Mouse (Mus musculus): ENCODE results near the gene Sypl2.
"Not testable (repeated sequence)": the region's sequence is repeated elsewhere in the genome, so short reads cannot be mapped to it uniquely, and the experiment has no call there.

Gene Sypl2

GRCm38 (mm10) chr3:108226558-108227350 lies at the start of gene Sypl2:
Gene Sypl2 (minus strand): TSS chr3:108226648.
- peak in 1 of 2 experiments; percentile 33 for DNase-seq (ENCODE audit: low read depth in 2 of 2, low spot score in 2 of 2)

- no peak for DNase-seq (ENCODE audit: low read depth in 2 of 2, low spot score in 2 of 2)
Observed at GRCm38 (mm10) chr3:108259319-108259718, 32.9 kb upstream of the Sypl2 start.

GRCm38 (mm10) chr3:108257831-108258500 lies 31.5 kb upstream of the Sypl2 start:
- DNase-seq (ENCODE audit: low read depth in 2 of 2, low spot score in 2 of 2): no peak

DNA sequence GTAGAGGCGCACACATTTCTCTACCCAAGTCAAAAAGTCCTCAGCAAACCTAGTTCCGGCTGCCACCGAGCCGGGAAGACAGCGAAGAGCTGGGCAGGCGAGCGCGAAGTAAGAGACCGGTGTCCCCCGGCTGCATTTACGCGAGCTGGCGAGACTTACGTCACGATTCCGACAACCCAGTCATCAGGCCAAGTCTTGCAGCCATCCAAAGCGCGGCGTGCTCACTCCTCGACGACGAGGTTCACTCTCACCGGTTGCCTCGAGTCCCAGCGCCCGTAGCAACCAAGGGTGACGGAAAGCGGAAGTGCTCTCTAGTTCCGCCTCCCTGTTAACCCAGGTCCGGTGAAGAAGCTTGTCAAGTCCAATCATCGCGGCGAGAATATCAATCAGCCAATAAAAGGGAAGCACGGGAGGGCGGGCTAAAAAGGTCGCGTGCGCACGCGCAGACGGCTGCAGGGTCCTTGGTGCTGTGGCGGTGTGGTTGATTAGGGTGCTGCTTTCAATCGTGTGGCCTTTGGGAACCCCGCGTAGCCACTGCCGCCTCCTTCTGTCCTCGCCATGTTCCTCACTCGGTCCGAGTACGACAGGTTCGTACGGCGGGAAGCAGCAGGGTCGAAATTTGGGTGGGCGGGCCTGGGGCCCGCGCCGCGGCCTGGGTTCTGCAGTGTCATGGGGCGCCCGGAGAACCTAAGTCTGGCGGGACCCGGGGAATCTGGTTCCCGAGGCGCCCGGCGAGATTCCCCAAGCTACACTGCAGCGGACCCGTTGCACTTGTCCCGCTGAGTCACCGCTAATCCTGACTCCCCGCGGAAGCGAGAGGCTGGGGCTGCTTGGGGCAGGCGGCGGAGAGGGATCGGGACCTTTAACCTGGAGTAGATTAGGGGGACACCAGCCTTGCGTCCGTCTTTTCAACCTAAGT lies 30.5 kb upstream of the Sypl2 start, which contains the start of gene Psma5:
Gene Psma5 (plus strand): TSS at position 208 of the 919 bp plus-strand sequence.
- DNase-seq (ENCODE audit: low read depth in 2 of 2, low spot score in 2 of 2): peak; percentile 93 to 94

- DNase-seq (ENCODE audit: low read depth in 2 of 2, low spot score in 2 of 2): no peak
Observed at GRCm38 (mm10) chr3:108246857-108247256, 20.4 kb upstream of the Sypl2 start.

DNA sequence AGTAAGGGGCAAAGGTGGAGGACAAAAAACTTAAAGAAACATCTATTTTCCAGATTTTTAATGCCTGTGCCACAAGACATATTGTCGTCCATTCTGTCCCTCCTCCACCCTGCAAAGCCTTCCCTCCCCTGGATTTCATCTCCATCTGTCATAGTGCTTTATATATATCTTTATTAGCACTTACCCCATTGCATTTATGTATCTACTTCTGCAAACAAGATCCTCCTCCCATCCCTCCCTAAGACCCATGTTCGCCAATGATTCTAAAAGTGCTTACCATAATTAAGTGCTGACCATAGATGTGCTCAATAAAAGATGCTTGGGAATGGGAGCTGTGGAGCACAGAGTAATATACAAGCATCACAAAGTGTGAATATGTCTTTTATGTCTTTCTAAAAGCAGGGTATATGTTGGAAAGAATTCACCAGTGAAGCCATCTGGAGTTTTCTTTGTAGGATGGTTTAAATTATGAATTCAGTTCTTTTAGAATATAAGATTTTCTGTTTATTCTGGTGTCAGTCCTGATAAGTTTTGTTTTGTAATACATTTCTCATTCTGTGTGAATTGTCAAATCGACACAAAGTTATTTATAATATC lies 14.9 kb upstream of the Sypl2 start:
- no peak for DNase-seq (ENCODE audit: low read depth in 2 of 2, low spot score in 2 of 2)

DNA sequence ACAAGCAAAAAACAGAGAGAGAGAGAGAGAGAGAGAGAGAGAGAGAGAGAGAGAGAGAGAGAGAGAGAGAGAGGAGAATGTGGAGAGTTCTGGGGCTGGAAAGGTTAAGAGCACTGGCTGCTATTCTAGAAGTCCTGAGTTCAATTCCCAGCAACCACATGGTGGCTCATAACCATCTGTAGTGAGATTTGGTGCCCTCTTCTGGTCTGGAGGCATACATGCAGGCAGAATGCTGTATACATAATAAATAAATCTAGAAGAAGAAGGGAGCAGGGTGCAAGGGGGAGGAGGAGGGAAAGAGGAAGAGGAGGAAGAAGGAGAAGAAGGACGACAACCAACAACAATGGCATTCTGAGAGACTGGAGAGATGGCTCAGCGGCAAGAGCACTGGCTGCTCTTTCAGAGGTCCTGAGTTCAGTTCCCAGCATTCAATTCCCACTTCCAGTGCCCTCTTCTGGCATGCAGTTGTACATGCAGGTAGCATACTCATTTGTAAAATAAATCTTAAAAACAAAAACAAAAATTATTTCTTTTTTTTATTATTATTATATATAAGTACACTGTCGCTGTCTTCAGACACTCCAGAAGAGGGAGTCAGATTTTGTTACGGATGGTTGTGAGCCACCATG lies 11.1 kb upstream of the Sypl2 start:
- DNase-seq (ENCODE audit: low read depth in 2 of 2, low spot score in 2 of 2): not testable (repeated sequence)

- DNase-seq (ENCODE audit: low read depth in 2 of 2, low spot score in 2 of 2): no peak
Observed at GRCm38 (mm10) chr3:108231646-108232045, 5.2 kb upstream of the Sypl2 start.

DNA sequence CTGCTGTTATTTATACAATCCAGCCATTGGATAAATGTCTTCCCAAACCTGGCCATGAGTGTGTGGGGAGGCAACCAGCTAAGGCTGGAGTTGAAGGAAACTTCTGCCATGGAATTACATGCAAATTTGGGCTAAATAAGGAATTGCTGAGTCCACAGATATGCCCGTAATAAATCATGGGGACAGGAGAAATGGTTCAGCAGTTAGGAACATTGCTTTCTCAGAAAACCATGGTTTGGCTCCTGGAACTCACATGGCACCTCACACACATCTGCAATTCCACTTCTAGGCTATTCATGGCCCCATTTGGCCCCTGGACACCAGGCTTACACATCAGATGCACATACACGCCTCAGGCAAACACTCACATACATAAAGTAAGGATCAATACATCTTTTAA lies 1.1 kb upstream of the Sypl2 start:
- no peak for DNase-seq (ENCODE audit: low read depth in 2 of 2, low spot score in 2 of 2)

- DNase-seq (ENCODE audit: low read depth in 2 of 2, low spot score in 2 of 2): no peak
Observed at GRCm38 (mm10) chr3:108225711-108226557, 514 bp downstream of the Sypl2 start.

DNA sequence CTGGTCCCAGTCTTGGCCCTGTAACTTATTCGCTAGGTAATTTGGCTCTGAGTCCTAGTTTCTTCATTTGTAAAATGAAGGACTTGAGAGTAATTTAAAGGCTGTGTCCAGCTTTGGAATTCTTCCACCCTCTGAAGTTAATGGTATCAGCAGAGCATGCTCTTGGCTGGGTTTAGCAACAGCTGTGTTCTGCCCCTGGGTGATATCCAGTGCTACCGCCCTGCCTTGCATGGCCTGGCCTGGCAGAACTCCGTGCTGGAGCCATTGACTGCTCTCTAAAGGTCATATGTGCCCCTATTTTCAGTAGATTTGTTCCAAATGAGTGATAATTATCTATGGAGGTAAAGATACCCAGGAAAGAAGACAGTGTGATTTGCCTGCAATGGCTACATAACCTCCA lies 5.8 kb downstream of the Sypl2 start:
- no peak for DNase-seq (ENCODE audit: low read depth in 2 of 2, low spot score in 2 of 2)

DNA sequence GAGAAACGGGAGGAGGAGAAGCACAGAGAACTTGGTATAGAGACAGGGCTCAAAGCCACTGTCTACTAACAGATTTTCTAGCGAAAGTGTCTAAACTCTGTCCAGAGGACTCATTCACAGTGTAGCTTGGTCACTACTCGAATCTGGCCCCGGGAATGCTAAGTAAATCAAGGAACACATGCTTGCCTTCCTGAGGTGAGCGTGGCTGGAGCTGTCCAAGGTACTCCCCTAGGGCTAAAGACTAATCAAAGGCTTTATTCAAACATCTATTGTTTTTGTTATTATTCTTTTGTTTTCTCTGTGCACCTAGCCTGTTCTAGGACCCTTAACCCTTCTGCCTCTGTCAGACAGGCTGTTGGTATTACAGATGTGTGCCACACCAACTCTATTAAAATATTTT lies 11.7 kb downstream of the Sypl2 start:
- no peak for DNase-seq (ENCODE audit: low read depth in 2 of 2, low spot score in 2 of 2)

- no peak for DNase-seq (ENCODE audit: low read depth in 2 of 2, low spot score in 2 of 2)
Observed at GRCm38 (mm10) chr3:108212406-108212805, 14.0 kb downstream of the Sypl2 start.

DNA sequence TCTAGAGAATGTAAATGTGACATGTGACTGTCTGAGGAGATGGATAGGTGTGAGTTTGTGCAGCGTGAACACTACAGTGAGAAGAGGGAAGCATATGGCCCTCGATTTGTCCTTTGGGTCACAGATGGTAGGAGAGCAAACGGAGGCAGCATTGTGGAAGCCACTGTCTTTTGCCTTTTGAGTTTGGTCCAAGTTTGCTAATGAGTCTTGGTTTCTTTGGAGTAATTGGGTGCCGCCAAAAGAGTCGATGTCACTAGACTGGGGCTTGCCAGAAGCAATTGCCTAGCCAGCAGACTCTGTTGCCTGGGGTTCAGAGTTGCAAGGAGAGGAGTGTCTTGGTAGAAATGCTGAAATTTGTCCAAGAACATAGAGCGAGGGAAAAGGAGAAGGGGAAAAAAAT lies 14.6 kb downstream of the Sypl2 start:
- DNase-seq (ENCODE audit: low read depth in 2 of 2, low spot score in 2 of 2): no peak

DNA sequence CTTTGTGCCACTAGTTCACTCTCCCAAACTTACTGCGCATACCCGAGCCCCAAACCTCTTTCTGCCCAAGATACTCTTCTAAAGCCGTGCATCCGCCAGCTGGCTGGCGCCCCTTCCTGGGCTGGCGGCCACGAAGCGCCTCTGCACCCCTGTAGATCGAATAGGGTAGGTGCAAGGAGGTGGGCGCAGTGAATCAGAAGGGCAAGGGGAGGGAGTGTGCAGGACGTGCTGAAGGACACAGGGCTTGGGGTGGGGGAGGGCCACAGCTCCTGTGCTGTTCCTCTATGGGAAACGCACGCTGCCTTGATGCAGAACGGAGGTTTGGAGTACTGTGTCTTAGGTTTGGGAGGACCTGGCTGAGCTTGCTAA lies 15.7 kb downstream of the Sypl2 start, which contains the start of gene Atxn7l2:
Gene Atxn7l2 (minus strand): TSS at position 164 of the 369 bp plus-strand sequence.
- no peak for DNase-seq (ENCODE audit: low read depth in 2 of 2, low spot score in 2 of 2)

- peak; percentile 88 to 89 for DNase-seq (ENCODE audit: low read depth in 2 of 2, low spot score in 2 of 2)
Observed at GRCm38 (mm10) chr3:108209946-108210770, 16.3 kb downstream of the Sypl2 start.

DNA sequence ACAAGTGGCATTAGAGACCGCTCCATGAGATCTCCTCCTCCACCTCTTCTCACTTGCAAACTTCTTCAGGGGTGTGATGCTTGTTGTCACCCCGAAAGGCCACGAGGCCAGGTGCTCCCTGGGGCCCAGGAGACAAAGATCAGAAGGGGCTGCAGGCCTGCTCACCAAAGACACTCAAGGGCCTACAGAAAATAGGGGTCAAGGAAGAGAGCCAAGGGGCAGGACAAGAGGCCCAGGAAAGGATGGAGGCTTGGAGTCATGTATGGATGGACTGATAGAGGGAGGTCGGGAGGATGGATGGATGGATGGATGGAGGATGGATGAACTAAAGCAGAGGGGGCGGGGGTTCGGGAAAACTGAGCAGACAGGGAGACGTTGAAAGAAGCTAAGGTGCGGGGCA lies 16.9 kb downstream of the Sypl2 start:
- no peak for DNase-seq (ENCODE audit: low read depth in 2 of 2, low spot score in 2 of 2)

GRCm38 (mm10) chr3:108209001-108209400 lies 17.4 kb downstream of the Sypl2 start:
- DNase-seq (ENCODE audit: low read depth in 2 of 2, low spot score in 2 of 2): no peak
